Mouse (Mus musculus) retina, embryonic 14.5 days (tissue): ENCODE measurements around the gene Bak1.
A peak's percentile ranks its signal among the peaks of the same experiment; 100 is the strongest.

Source experiments
- DNase-seq: peaks from one replicate; pipeline ENCODE4 v3.0.0-alpha.2; 2015; ENCODE audit warnings: low spot score

Bak1 gene

DNA sequence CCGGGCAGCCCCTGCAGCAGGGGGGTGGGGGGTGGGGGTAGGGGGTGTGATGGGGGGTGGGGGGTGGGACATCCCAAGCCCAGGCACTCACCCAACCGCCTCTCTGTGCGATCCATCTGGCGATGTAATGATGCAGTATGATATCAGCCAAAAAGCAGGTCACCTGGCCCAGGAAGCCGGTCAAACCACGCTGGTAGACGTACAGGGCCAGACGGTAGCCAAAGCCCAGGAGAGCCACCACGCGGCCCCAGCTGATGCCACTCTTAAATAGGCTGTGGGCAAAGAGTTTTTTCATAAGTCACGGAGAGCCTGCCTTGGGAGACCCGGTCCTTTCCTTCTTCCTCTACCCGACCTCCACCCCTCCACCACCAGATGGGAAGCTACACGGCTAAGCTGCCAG, 7.7 kb downstream of the Bak1 start:
- no peak for DNase-seq

DNA sequence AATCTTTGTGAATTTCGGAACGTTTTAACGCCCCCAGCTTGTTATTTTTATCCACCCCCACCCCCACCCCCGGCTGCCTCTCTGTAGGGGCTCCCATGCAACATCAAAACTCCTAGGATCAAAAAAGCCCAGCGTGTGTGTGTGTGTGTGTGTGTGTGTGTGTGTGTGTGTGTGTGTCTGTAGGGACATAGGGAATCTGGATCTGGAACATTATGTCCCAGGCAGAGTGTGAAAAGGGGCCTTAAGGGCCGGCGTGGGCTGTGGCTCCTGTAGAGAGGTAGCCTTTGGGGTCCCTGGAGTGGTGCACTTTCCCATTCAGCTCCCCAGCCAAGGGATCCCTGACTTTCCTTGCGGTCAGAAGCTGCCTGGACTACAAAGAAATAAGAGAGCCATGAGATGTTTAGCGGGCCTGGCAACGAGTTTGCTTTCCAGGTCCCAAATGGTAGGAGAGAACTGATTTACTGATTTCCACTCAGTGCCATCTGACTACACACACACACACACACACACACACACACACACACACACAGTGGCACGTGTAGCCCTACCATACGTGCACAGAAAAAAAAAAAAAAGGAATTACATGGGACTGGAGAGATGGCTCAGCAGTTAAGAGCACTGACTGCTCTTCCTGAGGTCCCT, 10.1 kb downstream of the Bak1 start:
- no peak for DNase-seq

DNA sequence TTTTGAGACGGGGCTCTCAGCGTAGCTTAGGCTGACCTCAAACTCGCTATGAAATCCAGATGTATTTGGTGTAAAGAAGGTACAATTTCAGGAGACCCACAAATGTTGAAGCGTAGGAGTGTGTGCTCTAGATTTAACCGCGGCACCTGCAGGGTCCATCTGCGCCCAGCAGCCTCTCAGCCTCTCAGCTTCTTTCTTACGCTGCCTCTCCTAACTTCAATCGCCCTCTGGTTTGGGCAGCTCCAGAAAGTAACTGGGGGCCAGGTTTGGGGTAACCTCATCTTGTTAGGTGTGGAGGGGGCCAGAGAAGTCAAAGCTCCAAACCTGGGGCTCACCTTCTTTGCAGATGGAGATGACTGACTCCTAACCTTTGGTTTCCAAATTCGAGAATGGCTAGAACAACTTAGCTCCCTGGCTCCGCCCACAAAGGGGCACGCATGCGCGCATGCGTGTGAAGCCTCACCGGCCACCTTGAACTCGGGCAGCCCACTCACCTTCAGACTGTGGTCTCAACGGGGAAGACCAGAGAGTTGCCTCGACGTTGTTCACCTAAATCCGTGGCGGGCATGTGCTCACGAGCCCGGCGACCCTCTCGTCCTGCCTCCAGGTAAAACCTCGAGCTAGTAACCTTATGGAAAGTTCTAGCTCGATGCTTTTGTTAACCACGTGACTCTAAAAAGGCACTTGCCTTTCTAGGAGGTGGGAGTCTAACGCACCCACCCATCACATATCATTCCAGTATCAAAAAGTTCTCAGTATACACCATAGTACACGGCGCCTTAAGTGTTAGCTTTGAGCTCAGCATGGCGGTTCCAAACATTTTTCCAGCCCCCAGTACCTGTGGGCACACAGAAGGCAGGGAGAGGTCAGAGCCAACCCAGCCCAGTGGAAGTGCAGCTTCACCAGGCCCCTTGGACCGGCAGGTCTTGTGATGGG, 11.0 kb downstream of the Bak1 start:
- DNase-seq = peak; percentile 91

DNA sequence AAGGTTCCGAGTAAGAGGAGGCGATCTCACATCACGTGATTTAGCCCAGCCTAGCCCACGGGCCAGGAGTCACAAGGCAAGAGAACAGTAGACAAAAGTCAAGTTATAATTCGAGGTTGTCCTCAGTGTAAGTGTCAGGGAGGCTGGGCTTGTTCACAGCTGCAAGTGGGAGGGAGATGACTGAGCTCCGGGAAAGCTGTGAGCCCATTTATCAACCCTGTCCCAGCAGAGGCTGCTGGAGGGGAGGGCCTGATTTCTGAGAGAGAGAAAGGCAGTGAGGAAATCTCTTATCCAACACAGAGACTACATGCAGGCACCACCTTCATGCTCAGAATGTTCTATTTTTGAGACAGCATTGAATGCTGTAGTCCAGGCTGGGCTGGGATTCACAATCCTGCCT, 15.9 kb downstream of the Bak1 start:
- no peak for DNase-seq

DNA sequence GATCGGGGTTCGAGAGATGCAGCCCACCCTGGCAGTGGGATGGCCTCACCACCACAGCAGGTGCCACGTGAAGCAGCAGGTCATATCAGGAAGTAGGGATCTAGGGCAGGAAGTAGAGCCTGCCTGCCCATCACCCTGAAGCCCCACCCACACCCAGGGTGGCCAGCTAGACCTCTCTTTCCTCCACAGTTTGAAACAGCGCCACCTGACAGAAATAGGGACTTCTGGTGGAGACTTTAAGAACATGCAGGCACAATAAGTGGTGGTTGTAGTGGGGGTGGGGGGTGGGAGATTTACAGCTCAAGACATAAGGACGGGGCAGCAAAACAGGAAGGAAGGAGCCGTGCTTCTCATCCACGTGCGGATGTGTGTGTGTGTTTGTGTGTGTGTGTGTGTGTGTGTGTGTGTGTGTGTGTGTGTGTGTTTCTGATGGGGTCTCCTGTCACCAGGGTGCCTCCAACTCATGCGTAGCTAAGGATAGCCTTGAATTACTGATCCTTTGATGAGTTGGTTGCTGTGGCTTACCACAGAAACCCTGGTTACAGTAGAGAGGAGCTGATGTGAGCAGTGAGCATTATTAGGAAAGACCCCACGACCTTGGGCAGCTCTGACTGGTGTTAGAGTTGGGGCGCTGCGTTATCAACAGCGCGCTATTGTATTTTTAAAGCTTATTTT, 16.7 kb downstream of the Bak1 start:
- DNase-seq = no peak

DNA sequence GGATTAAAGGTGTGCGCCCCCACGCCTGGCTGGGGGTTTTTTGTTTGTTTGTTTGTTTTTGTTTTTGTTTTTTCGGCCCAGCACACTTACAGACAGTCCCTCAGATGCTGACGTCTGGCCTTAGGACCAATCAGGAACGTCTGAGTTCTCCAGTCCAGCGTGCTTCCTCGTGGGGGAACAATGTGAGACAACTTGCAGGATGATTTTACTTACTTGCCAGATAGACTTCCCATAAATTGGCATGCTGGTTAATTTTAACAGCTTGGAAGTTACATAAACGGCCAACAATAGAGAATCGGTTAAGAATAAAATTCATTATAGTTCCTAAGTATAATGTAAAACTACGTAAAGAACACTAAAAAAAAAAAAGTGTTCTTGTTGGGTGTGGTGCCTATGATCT, 17.6 kb downstream of the Bak1 start:
- DNase-seq = no peak

DNA sequence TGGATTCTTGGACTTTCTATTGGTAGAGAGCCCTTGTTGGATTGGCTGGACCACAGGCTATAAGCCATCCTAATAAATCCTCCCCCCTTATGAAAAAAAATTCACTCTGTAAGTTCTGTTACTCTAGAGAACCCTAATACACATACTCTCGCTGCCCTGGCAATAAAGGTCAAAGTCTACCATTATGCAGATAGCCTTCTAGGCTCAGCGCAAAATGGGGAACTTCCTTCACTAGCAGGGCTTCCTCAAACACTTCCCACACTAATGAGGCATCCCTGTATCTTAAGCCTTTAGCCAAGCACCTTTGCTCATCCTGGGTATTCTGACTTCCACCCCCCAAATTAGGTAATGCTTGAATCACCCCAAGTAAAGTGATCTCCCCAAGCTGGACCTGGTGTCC, 20.5 kb downstream of the Bak1 start:
- DNase-seq = no peak

DNA sequence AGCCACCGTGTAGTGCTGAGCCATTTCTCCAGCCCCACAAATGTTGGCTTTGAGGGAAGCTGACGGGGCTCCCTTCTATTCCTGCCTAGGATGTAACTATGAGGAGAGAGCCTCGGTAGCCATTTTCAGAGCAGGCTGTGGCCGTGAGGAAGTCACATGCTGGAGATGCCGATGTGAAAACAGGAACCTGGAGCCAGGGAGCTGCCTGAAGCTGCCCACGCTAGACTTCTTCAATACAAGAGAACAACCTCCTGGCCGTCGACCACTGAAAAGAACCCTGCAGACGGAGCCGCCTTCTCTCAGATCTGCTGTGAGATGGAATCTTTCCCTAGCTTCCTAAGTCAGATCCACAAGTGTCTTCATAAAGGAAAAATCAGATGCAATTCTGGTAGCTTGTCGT, 23.2 kb downstream of the Bak1 start:
- DNase-seq = no peak

DNA sequence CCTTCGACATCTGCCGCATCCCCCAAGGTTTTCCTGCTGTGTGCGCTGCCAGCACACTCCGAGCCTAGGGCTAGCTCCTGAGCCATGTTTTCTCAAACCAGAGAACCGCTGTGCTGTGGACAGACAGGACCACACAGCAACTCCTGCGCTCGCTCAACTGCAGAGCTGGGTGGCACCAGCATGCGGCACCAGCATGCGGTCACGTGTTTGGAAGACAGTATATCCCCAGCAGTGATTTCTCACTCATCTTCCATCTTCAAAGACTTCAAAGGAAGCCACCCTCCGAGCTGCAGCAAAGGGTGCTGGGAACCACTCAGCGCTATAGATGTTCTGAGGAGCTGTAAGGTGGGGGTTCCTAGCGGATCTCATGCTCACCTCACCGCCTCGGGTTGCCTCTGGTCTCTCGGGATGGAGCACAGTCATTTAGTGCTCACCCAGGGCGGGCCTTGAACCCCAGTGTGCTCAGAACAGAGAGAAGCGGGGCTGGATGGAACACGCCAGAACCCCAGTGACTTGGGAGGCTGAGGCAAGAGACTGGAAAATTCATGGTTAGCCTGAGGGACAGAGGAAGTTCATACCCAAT, 23.8 kb downstream of the Bak1 start:
- no peak for DNase-seq

DNA sequence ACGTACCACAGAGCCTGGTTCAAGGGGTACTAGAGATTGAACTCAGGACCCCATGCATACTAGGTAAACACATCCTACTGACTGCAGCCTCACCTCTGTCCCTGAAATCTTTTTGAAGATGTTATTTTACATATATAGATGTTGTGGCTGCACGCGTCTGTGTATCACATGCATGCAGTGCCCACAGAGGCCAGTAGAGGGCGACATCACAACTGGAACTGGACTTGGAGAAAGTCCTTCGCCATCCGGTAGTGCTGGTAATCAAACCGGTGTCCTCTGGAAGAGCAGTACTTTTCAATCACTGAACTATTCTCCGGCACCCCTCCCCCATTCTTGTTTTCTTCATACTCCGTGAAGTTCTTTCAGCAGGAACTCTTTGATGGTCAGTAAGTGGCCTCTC, 24.4 kb downstream of the Bak1 start:
- peak; percentile 60 for DNase-seq

DNA sequence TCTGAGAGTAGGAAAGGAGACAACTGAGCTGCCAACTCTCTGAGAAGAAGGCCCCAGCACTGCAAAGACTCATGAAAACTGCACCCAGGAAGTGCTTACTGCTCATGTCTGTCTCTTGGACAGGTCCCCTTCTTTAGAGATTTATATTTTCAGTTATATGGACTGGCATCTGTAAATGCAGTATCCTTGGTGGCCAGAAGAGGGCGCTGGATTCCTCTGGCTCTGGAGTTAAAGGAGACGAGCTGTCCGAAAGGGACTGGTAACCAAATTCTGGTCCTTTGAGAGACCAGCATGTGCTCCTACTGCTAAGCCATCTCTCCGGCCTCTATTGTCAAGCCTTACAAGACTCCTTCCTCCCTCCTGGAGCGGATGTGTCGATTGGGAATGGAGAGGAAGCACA, 26.9 kb downstream of the Bak1 start:
- peak; percentile 29 for DNase-seq

DNA sequence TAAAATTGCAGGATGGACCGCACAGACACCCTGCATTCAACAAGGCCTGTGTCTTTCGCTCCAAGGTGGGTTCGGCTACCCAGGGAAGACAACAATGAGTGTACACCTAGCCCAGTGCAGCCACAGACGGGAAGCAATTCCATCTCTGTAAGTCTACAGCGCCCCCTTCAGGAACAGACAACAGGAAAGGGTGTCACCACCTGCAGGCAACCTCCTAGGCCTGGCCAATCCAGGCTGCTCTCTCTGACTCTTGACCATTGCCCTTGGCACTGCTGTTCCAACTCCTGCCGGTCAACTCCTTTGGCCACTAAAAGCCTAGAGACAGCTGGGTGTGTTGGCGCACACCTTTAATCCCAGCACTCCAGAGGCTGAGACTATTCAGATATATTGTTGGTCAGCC, 27.7 kb downstream of the Bak1 start:
- no peak for DNase-seq

DNA sequence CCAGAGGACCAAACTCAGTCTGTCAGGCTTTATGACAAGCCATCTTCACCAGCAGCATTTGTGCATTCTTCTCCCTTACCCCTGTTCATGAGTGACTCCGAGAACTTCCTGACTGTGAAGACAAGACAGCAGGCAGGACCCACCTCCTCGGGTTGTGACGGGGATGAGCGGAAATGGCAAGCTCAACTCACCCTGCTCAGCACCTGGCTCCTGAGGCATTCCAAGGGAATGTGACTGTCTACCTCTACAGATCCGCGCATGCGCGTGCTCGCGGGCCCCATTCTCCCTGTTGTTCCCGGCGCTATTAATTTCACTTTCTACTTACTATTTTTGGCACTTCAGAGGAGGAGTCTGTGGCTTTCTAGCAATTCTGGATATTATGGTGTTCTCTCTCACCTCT, 28.8 kb downstream of the Bak1 start:
- DNase-seq = no peak

DNA sequence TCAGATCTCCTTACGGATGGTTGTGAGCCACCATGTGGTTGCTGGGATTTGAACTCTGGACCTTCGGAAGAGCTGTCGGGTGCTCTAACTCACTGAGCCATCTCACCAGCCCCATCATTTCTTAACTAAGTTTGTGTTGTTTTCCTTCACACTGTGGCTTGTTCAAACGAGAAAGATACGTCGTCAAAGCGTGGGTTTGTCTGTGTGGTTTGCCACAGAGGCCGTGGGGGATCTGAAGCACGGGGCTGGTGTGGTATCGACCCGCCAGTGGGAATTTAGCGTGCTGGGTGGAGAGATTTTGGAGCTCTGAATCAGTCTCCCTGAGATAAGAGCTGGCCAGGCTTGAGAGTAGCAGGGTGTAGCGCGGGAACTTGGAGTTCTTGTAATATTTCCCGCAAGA, 30.5 kb downstream of the Bak1 start:
- DNase-seq = no peak

DNA sequence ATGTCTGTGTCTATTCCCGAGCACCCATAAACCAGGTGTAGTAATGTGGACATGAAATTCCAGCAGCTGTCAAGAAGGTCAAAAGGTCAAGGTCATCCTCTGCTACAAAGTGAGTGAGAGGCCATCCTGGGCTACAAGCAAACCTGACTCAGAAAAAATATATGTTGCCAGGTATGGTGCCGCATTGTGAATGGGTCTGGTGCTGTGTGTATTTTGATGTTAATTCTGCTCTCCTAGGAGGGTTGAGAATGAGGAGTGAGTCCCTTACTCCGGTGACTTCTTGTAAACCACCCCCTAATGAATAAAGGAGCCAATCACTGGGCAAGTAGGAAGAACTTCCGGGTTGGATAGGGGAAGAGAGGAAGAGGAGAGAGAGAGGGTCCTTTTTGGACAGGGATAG, 31.1 kb downstream of the Bak1 start:
- no peak for DNase-seq

DNA sequence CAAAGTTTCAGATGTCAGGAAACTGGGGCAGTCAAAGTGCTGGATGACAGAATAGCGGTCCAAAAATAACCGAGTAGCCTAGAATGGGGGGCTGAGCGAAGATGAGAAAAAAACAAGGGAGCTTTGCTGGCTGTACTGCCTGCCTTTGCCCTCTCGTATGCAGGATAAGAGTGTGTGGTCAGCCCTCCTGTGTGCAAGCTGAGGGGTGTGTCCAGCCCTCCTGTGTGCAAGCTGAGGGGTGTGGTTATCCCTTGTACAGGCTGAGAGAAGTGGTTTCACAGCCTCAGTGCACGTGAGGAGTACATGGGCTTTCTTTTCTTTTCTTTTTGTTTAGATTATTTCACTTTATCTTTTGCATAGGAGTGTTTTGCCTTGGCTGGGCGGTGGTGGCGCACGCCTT, 33.2 kb downstream of the Bak1 start:
- DNase-seq = no peak

DNA sequence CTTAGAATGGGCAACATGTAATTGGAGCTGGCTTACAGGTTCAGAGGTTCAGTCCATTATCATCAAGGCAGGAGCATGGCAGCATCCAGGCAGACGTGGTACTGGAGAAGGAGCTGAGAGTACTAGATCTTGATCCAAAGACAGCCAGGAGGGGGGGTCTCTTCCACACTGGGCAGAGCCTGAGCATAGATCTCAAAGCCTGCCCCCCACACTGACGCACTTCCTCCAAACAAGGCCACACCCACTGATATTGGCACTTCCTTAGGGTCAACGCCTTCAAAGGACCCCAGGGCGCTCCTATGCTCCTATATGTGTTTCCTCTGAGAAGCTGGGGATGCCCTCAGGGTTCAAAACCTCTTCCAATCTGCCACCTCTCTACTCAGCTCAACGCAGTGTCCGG, 33.8 kb downstream of the Bak1 start:
- DNase-seq = no peak

DNA sequence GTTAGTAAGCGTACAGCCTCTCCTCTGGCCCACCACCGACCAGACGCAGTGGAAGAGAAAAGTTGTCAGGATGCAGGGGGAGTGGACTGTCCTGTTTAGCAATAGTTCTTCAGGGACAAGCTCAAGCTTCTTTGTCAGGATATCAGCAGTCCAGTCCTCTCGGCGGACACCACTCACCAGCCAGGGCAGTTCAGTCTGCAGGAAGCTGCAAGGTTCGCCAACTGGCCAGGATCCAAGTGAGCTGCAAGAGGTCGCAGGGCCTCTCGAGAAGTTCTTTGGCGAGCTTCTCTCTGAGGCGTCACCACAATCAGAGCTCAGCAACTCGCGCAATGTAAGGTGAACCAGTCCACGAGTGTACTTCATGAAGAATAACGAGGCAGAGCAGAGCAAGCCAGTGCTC, 34.4 kb downstream of the Bak1 start:
- no peak for DNase-seq

DNA sequence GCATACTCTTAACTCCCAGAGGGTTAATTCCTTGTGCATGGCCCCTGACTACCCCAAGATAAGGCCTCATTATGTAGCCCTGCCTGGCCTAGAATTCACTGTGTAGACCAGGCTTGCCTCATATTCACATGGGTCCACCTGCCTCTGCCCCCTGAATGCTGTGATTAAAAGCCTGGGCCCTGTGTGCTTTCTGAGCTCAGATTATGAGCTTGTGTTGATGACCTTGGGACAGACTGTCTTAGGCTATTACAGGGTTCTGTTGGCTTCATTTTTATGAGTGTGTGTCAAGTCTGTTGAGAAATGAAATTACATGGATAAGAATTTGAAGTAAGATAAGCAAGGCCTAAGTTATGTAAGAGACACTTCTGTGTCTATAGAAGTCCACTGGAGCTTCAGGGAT, 38.3 kb downstream of the Bak1 start:
- no peak for DNase-seq

DNA sequence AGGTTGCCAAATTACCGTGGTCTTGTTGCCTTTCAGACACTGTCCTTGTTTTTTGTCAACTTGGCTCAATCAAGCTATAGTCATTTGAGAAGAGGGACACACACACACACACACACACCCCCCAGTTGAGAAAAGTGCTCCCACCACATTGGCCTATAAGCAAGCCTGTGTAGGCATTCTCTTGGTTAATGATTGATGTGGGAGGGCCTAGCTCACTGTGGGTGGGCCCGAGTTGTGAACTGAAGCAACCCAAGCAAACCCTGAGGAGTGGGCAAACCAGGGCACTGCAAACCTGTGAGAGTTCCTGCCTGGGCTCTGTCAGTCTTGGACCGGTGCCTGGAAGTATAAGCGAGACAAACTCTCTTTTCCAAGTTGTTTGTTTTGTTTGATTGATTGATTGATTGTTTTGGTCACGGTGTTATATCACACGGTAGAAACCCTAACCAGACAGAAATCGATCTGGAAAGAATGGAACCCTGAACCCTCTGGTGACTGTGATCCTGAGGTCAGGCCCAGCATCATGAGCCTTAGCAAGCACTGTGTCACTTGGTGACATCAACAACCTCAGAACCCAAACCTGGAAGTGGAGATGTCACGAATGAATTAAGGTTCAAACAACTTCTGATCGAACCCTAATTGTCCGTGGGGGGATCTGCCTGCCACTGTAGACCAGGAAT, 43.2 kb downstream of the Bak1 start:
- DNase-seq = no peak

DNA sequence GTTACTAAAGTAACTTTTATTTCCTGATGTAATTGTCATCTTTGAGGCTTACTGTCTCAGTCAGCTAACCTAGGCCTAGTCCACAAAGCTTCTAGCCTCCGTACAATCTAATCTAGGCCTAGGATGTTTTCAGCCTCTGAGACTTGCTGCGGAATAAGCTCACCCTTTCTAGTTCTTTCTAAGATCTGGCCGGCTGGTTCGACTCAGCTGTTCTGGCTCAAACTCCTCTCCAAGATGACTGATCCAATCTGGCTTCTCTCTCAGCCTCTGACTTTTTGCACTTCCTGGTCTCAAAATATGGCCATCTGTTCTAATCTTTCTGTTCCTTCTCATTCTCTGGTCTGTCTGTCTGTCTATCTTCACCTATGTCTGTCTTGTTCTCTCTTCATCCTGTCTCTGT, 45.4 kb downstream of the Bak1 start:
- no peak for DNase-seq

DNA sequence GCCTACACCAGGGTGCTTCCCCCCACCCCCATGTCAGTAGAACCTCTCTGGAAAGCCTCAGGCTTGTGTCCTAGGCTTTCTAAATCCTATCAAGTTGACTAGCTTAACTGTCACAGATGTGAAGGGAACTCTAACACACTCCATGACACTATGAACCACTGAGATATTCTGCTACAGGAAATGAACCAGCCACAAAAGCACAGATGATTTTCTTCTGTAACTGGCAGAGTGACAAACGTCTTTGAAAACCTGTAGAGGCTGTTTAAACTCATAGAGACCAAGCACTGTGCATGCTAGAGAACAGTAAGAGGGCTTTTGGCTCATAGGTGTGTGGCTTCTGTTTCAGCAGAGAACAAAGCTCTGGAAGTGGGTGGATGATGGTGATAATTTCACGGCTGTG, 47.8 kb downstream of the Bak1 start:
- no peak for DNase-seq
